Mouse (Mus musculus) ovary, postnatal 14 days (tissue): ENCODE data around the gene Defb7.

Source experiments
- DNase-seq: peaks from one replicate; pipeline ENCODE4 v3.0.0; 2022; ENCODE audit warnings: low spot score

The Defb7 gene

GRCm38 (mm10) chr8:19494797-19495196 lies at the start of gene Defb7:
TSS of gene Defb7 (plus strand) at chr8:19495097.
- no peak for DNase-seq

DNA sequence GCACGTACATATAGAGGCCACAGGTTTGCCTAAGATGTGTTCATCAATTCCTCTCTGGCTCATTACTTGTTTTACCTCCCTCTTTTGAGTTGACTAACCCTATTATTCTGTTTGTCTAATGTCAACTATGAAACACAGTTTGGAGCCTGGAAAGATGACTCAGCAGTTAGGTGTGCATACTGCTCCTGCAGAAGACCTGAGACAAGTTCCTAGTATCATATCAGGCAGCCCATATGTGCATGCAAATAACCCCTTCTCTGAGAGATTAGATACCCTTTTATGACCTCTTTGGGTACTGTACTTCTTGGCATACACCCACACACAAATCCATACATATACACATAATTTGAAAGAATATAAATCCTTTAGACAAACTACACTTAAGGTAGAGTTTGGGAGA lies 48.5 kb upstream of the Defb7 start:
- DNase-seq = no peak

GRCm38 (mm10) chr8:19461355-19461754 lies 33.5 kb upstream of the Defb7 start:
- no peak for DNase-seq

DNA sequence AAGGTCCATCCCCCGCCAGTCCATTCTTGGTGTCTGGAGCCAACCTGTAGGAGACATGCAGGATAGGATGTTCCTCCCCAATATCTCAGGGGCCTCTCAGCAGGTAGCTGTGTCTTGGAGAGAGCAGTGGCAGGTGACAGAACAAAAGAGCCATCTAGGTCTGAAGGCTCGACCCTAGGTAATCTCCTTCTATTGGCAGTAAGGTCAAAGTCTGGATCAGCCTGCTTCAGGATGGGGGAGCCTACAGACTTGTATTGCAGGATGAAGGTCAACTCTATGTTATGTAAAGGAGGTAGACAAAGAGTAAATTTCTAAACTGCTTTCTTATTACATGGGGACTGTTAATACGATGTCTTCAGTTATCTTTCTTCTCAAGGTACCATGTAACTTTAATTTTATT lies 25.9 kb upstream of the Defb7 start:
- DNase-seq = no peak

DNA sequence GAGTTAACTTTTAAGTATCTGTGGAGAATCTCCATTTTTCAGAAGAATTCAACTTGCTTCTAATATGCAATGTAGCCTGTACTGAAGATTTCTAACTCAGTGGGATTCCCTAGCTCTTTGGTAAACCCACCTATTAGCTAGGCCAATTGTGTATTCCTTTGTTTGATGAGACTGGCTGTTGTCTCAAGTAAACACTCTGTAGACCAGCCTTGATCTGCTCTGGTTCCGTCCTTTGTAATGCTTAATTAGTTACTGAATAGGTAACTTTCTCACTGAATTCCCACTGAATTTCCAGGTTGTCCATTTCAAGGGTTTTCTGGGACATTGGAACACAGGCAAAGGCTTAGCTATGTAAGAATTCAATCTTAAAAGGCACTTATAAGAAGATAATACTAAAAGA lies 5.6 kb downstream of the Defb7 start:
- no peak for DNase-seq

- no peak for DNase-seq
These were observed 40.4 kb downstream of the Defb7 start for GRCm38 (mm10) chr8:19535195-19535829.

- no peak for DNase-seq
These were observed 45.5 kb downstream of the Defb7 start for GRCm38 (mm10) chr8:19540376-19540775.
